Comparison of ENCODE assay signal across 12 mouse cellular contexts in genomic region chr5:100200805-100201204, GRCm38 (mm10). TPM values are rescaled to one million over a fixed set of nuclear protein-coding genes. Genes with fewer than 3 reads are reported as not detected.
DNase-seq lines count a peak whose midpoint lies in the region; ATAC-seq and TF ChIP-seq lines count a peak whose summit lies in the region.
"Had no signal": no experiment of that assay in that cellular context is flagged by ENCODE, and none has a peak within 500 bp of the region (broad histone marks: within the 10 kb centered on the region; RNA-seq: fewer than 3 reads in every experiment).

No protein-coding gene starts in this region.

- H3K27me3 ChIP-seq in cerebellum, adult 2 months (ENCODE audit: control insufficient read depth, insufficient read depth, low read length) = no peaks in the 10 kb centered on the region

- H3K27ac ChIP-seq in cerebellum, adult 2 months (ENCODE audit: insufficient read depth, low read length) = no peak overlapping the region

- WGBS in cerebellum, adult 2 months = 40% methylated on average over 5 of the region's 5 CpGs

- peak; percentile 41 to 78 for DNase-seq in left cerebral cortex, postnatal 14 days (ENCODE audit: low spot score in 2 of 2)
- no peak for DNase-seq in left cerebral cortex, adult 11 months (ENCODE audit: low spot score)
- peak; percentile 51 for DNase-seq in embryo, embryonic 11 days
- no peak for DNase-seq in spleen, postnatal 36 days (ENCODE audit: low spot score in 2 of 2)
- no peak for DNase-seq in lung, postnatal 25 days (ENCODE audit: low spot score)
- DNase-seq in cerebellum, adult 2 months = no peak
- DNase-seq: adrenal gland, postnatal 10 days; right cerebral cortex, postnatal 4 days; thymus, postnatal 25 days had no signal

- no peaks in the 10 kb centered on the region for H3K4me1 ChIP-seq in cerebellum, adult 2 months (ENCODE audit: control insufficient read depth, insufficient read depth, low read length)

- intact Hi-C loops in left cerebral cortex, postnatal 14 days (cut with DNase I) = no loop called here

- ATAC-seq in megakaryocyte, adult 5-6 weeks (ENCODE audit: poor library complexity, severe bottlenecking) = peak; percentile 38; the same call in 1 of the 2 replicates
- peak; percentile 33; the same call in 1 of the 2 replicates for ATAC-seq in neutrophil, adult 5-6 weeks (ENCODE audit: extremely low read depth, insufficient number of reproducible peaks, low FRiP score, poor library complexity, severe bottlenecking)
- ATAC-seq: intestine, embryonic 16.5 days had no signal

- no peak for TF ChIP-seq POLR2A in cerebellum, adult 2 months (IDR thresholded peaks at IDR 0.05; ENCODE audit: borderline replicate concordance, insufficient read depth, low read length)

- H3K4me3 ChIP-seq in cerebellum, adult 2 months (replicated peaks; ENCODE audit: insufficient read depth, low read depth, low read length) = no peak overlapping the region

- no peak for TF ChIP-seq CTCF in cerebellum, adult 2 months (IDR thresholded peaks at IDR 0.05; ENCODE audit: borderline replicate concordance, insufficient read depth, low read depth, low read length)

RNA-seq across cellular contexts. Expression of gene Tmem150c, which starts 41.2 kb away (rescaled TPM):
- total RNA-seq in left cerebral cortex, postnatal 14 days (2021) = 10 to 100 TPM; 46.2 to 48.8 TPM
- 0.18 TPM in 1 of 2 replicates, not detected in the other for total RNA-seq in megakaryocyte, adult 5-6 weeks (2015)
- not detected in 2 replicates for total RNA-seq in megakaryocyte, adult 5-6 weeks (2017)
- not detected in 2 replicates for total RNA-seq in neutrophil, adult 5-6 weeks (2017)
- 30.1 and 32.9 TPM in 2 replicates for polyA plus RNA-seq in cerebellum, adult 2 months (2012; rRNA removed)

Comparison
In these comparisons a context has a peak if more than half of its experiments do, and no peak if none do; other contexts are left out.
1. DNase-seq: peak in left cerebral cortex, postnatal 14 days (2 of 2) and embryo, embryonic 11 days (single experiment); none in left cerebral cortex, adult 11 months (single experiment), spleen, postnatal 36 days (0 of 2), lung, postnatal 25 days (single experiment) and cerebellum, adult 2 months (0 of 2).
2. RNA of gene Tmem150c, which starts 41.2 kb away (total RNA-seq): 46.2 to 48.8 TPM in left cerebral cortex, postnatal 14 days; 0.18 TPM in megakaryocyte, adult 5-6 weeks and not detected in neutrophil, adult 5-6 weeks; every median in the first group is over 10 times any median in the second.